Mouse (Mus musculus): ENCODE results near the gene Cir1. TPM values are rescaled to one million over a fixed set of nuclear protein-coding genes. Genes with fewer than 3 reads are reported as not detected.

Cir1 gene
- polyA plus RNA-seq, 1 experiment from 2014 or later, result 25.7 TPM

- 81% methylated on average over 4 of the region's 4 CpGs for WGBS
- DNase-seq (ENCODE audit: low spot score), result no peak
- no peaks in the 10 kb centered on the region for H3K27me3 ChIP-seq (ENCODE audit: control insufficient read depth, insufficient read depth, low read length)
- H3K9me3 ChIP-seq (ENCODE audit: control insufficient read depth, low read length), result no peaks in the 10 kb centered on the region
- no peaks in the 10 kb centered on the region for H3K36me3 ChIP-seq (ENCODE audit: control insufficient read depth, insufficient read depth, low read length)
- no peak overlapping the region for H3K4me3 ChIP-seq (ENCODE audit: low read depth, low read length)
- no peak for ATAC-seq (ENCODE audit: insufficient number of reproducible peaks, low FRiP score, low TSS enrichment, low read depth)
- peaks cover 3% of the 10 kb centered on the region; the same call in 1 of the 2 replicates for H3K4me1 ChIP-seq (ENCODE audit: control insufficient read depth, insufficient read depth, low read length)
- H3K9ac ChIP-seq (ENCODE audit: low read length), result no peak overlapping the region
- no peak overlapping the region for H3K27ac ChIP-seq (replicated peaks; ENCODE audit: low read depth, low read length)
- no peak overlapping the region for H3K4me2 ChIP-seq (ENCODE audit: low read depth, severe bottlenecking)
These were observed 71.2 kb downstream of the Cir1 start for GRCm38 (mm10) chr2:73241299-73241698.

Other genes starting within 250 kb of the Cir1 start
- gene Ola1, start 93.8 kb downstream of the Cir1 start, polyA plus RNA-seq (2014; fragmentation: Nextera tagmentation; extraction: Ambion mirVana), result 117 and 119 TPM in 2 replicates
- 0.87 and 0.92 TPM in 2 replicates for gene Sp9, start 40.8 kb downstream of the Cir1 start, polyA plus RNA-seq (2014; fragmentation: Nextera tagmentation; extraction: Ambion mirVana)
- gene Scrn3, start 100 bp downstream of the Cir1 start, polyA plus RNA-seq (2014; fragmentation: Nextera tagmentation; extraction: Ambion mirVana), result 17.0 and 17.8 TPM in 2 replicates
- 2.9 and 3.7 TPM in 2 replicates for gene Gpr155, start 73.9 kb upstream of the Cir1 start, polyA plus RNA-seq (2014; fragmentation: Nextera tagmentation; extraction: Ambion mirVana)
- gene Wipf1, start 217.0 kb upstream of the Cir1 start, polyA plus RNA-seq (2014; fragmentation: Nextera tagmentation; extraction: Ambion mirVana), result 21.8 and 24.1 TPM in 2 replicates